In the genomic region with DNA sequence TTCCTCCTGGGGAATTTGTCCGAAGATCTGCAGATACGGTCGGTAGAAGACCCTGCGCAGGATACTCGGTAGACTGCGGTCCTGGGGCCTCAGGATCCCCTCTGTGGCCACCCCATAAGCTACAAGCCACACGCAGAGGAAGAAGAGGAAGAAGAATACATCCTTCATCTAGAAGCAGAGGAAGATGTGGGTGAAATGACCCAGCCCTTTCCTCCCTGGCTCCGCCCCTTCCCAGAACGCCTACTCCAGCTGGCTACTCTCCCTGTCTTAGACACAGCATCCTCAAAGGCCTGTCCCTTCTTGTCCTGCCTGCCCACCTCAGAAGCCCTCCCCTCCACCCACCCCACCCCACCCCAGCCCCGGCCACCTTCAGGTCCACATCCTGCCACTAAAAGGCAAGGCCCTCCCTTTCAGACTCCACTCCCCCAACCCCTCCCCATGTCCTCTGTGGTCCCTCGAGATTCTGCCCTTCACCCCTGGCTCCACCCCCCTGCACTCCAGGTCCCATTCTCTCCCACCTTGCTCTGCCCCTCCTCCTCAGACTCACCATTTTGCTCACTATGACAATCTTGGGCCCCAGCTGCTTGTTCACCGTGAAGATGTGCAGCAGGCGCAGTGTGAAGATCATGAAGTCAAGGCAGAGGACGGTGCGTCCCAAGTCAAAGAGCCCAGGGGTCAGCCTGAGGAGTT, we compare ENCODE assay signal across 1 mouse cellular context.
TF ChIP-seq lines count a peak whose summit lies in the region.

No protein-coding gene starts in this region.

TF ChIP-seq in MEL, 35 proteins besides CTCF, POLR2A, EP300 and RAD21 (continued from another document):
- TF ChIP-seq JUND (IDR thresholded peaks at IDR 0.05; ENCODE audit: low read depth, low read length) = no peak
